Mouse (Mus musculus): Measurements from ENCODE around the gene Selenow. TPM values are rescaled to one million over a fixed set of nuclear protein-coding genes. Genes with fewer than 3 reads are reported as not detected.

The Selenow gene
- polyA plus RNA-seq, 1 experiment from 2014 or later = 763 TPM

- Histone ChIP-seq H3K4me1 (replicated peaks; ENCODE audit: insufficient read depth, low read length) (no peaks in the 10 kb centered on the region; the same call in none of the 2 replicates), H3K4me3 (replicated peaks; ENCODE audit: low read depth, low read length) (peak overlapping the region; percentile 1; the same call in 1 of the 2 replicates), H3K9ac (ENCODE audit: low read depth, low read length) (no peak overlapping the region), H3K4me2 (ENCODE audit: low read length) (peak overlapping the region; percentile 44), H3K9me3 (replicated peaks; ENCODE audit: low read length) (no peaks in the 10 kb centered on the region), H3K27ac (0 out of 2 replicates have a peak overlapping the region, but pooled peaks have one; percentile 8), H3K36me3 (ENCODE audit: insufficient read depth, low read length) (peaks cover 13% of the 10 kb centered on the region), H3K27me3 (ENCODE audit: insufficient read depth, low read length) (no peaks in the 10 kb centered on the region)
- 2% methylated on average over 23 of the region's 23 CpGs for WGBS
- DNase-seq (ENCODE audit: low spot score) = peak; percentile 95
- peak; percentile 87 for ATAC-seq (replicated peaks; ENCODE audit: low FRiP score, low read depth)
- TF ChIP-seq CTCF (IDR thresholded peaks at IDR 0.05; ENCODE audit: low read depth) = peak; percentile 89
Measured at GRCm38 (mm10) chr7:15948381-15948941, 26.3 kb upstream of the Selenow start.

- no peaks in the 10 kb centered on the region; the same call in none of the 2 replicates for H3K4me1 ChIP-seq (replicated peaks; ENCODE audit: insufficient read depth, low read length)
- ATAC-seq (replicated peaks; ENCODE audit: low FRiP score, low read depth) = no peak
- no peaks in the 10 kb centered on the region for H3K27me3 ChIP-seq (ENCODE audit: insufficient read depth, low read length)
- no peak for DNase-seq (ENCODE audit: low spot score)
- peak overlapping the region; percentile 44; the same call in 1 of the 2 replicates for H3K4me2 ChIP-seq (ENCODE audit: low read length)
- H3K27ac ChIP-seq = no peak overlapping the region
- no peak for TF ChIP-seq CTCF (IDR thresholded peaks at IDR 0.05; ENCODE audit: low read depth)
- H3K4me3 ChIP-seq (replicated peaks; ENCODE audit: low read depth, low read length) = no peak overlapping the region
- H3K36me3 ChIP-seq (ENCODE audit: insufficient read depth, low read length) = peaks cover 19% of the 10 kb centered on the region
- 46% methylated on average over 4 of the region's 4 CpGs for whole genome bisulfite sequencing
- H3K9me3 ChIP-seq (replicated peaks; ENCODE audit: low read length) = no peaks in the 10 kb centered on the region
- no peak overlapping the region for H3K9ac ChIP-seq (ENCODE audit: low read depth, low read length)
Measured at GRCm38 (mm10) chr7:15947653-15948260, 25.6 kb upstream of the Selenow start.

- peak; percentile 86 for ATAC-seq (replicated peaks; ENCODE audit: low FRiP score, low read depth)
- DNase-seq (ENCODE audit: low spot score) = peak; percentile 98
- H3K9me3 ChIP-seq (replicated peaks; ENCODE audit: low read length) = no peaks in the 10 kb centered on the region
- peaks cover 34% of the 10 kb centered on the region for H3K36me3 ChIP-seq (ENCODE audit: insufficient read depth, low read length)
- H3K27ac ChIP-seq = peak within 1 kb of the TSS; percentile 96
- no peaks in the 10 kb centered on the region; the same call in none of the 2 replicates for H3K4me1 ChIP-seq (replicated peaks; ENCODE audit: insufficient read depth, low read length)
- peak within 1 kb of the TSS; percentile 79 for H3K4me3 ChIP-seq (replicated peaks; ENCODE audit: low read depth, low read length)
- 1% methylated on average over 59 of the region's 59 CpGs for WGBS
- H3K4me2 ChIP-seq (ENCODE audit: low read length) = peak within 1 kb of the TSS; percentile 80
- no peaks in the 10 kb centered on the region for H3K27me3 ChIP-seq (ENCODE audit: insufficient read depth, low read length)
- peak within 1 kb of the TSS; percentile 77 for H3K9ac ChIP-seq (ENCODE audit: low read depth, low read length)
- TF ChIP-seq CTCF (IDR thresholded peaks at IDR 0.05; ENCODE audit: low read depth) = no peak
Measured at GRCm38 (mm10) chr7:15945721-15946536, 23.7 kb upstream of the Selenow start, which contains the start of gene Nop53. Nop53 (minus strand) TSS chr7:15946074.

GRCm38 (mm10) chr7:15945211-15945610 is 23.0 kb upstream of the Selenow start:
- peak overlapping the region; percentile 79 for H3K4me3 ChIP-seq (replicated peaks; ENCODE audit: low read depth, low read length)
- H3K36me3 ChIP-seq (ENCODE audit: insufficient read depth, low read length) = peaks cover 40% of the 10 kb centered on the region
- peak overlapping the region; percentile 96 for H3K27ac ChIP-seq
- no peaks in the 10 kb centered on the region; the same call in none of the 2 replicates for H3K4me1 ChIP-seq (replicated peaks; ENCODE audit: insufficient read depth, low read length)
- H3K9ac ChIP-seq (ENCODE audit: low read depth, low read length) = peak overlapping the region; percentile 77
- TF ChIP-seq CTCF (IDR thresholded peaks at IDR 0.05; ENCODE audit: low read depth) = no peak
- DNase-seq (ENCODE audit: low spot score) (no peak), ATAC-seq (replicated peaks; ENCODE audit: low FRiP score, low read depth) (no peak)
- H3K27me3 ChIP-seq (ENCODE audit: insufficient read depth, low read length) = no peaks in the 10 kb centered on the region
- peak overlapping the region; percentile 80 for H3K4me2 ChIP-seq (ENCODE audit: low read length)
- WGBS = 6% methylated on average over 8 of the region's 8 CpGs
- no peaks in the 10 kb centered on the region for H3K9me3 ChIP-seq (replicated peaks; ENCODE audit: low read length)

- TF ChIP-seq CTCF (IDR thresholded peaks at IDR 0.05; ENCODE audit: low read depth) = no peak
- WGBS = 95% methylated on average over 1 of the region's 1 CpGs
- Histone ChIP-seq H3K4me3 (replicated peaks; ENCODE audit: low read depth, low read length) (no peak overlapping the region), H3K27ac (no peak overlapping the region), H3K4me2 (ENCODE audit: low read length) (no peak overlapping the region), H3K4me1 (replicated peaks; ENCODE audit: insufficient read depth, low read length) (no peaks in the 10 kb centered on the region; the same call in none of the 2 replicates), H3K9ac (ENCODE audit: low read depth, low read length) (no peak overlapping the region), H3K9me3 (replicated peaks; ENCODE audit: low read length) (no peaks in the 10 kb centered on the region), H3K36me3 (ENCODE audit: insufficient read depth, low read length) (peaks cover 46% of the 10 kb centered on the region), H3K27me3 (ENCODE audit: insufficient read depth, low read length) (no peaks in the 10 kb centered on the region)
- DNase-seq (ENCODE audit: low spot score) (no peak), ATAC-seq (replicated peaks; ENCODE audit: low FRiP score, low read depth) (no peak)
Measured at GRCm38 (mm10) chr7:15944311-15944710, 22.1 kb upstream of the Selenow start.

- WGBS = 95% methylated on average over 3 of the region's 3 CpGs
- DNase-seq (ENCODE audit: low spot score) = no peak
- H3K36me3 ChIP-seq (ENCODE audit: insufficient read depth, low read length) = peaks cover 63% of the 10 kb centered on the region
Measured at GRCm38 (mm10) chr7:15938621-15939020, 16.4 kb upstream of the Selenow start.

More at GRCm38 (mm10) chr7:15938621-15939020, 16.4 kb upstream of the Selenow start:
- H3K9me3 ChIP-seq (replicated peaks; ENCODE audit: low read length) = no peaks in the 10 kb centered on the region
- H3K4me1 ChIP-seq (replicated peaks; ENCODE audit: insufficient read depth, low read length) = no peaks in the 10 kb centered on the region
- H3K27ac ChIP-seq = no peak overlapping the region
- TF ChIP-seq CTCF (IDR thresholded peaks at IDR 0.05; ENCODE audit: low read depth) = no peak
- H3K4me3 ChIP-seq (replicated peaks; ENCODE audit: low read depth, low read length) = no peak overlapping the region
- no peak for ATAC-seq (replicated peaks; ENCODE audit: low FRiP score, low read depth)
- H3K4me2 ChIP-seq (ENCODE audit: low read length) = no peak overlapping the region
- H3K9ac ChIP-seq (ENCODE audit: low read depth, low read length) = no peak overlapping the region
- no peaks in the 10 kb centered on the region for H3K27me3 ChIP-seq (ENCODE audit: insufficient read depth, low read length)

Measured in kidney, postnatal 0 days (tissue).